Mouse (Mus musculus) stomach, embryonic 15.5 days (tissue): ENCODE measurements around the gene Smarcc1. TPM values are rescaled to one million over a fixed set of nuclear protein-coding genes. Genes with fewer than 3 reads are reported as not detected.
"Not testable (repeated sequence)": the region's sequence is repeated elsewhere in the genome, so short reads cannot be mapped to it uniquely, and the experiment has no call there.

Source experiments
- ATAC-seq: fragments of 200-750 bp; cut with Nextera tagmentation; 2 replicates; pipeline ENCODE4 v1.8.0; 2017; ENCODE audit warnings: low read depth, moderate number of reproducible peaks, moderate TSS enrichment; ENCODE audit not compliant: insufficient read depth, low FRiP score
- H3K27ac ChIP-seq: fragments of 300-500 bp; sonication (generic); 2 replicates; pipeline ENCODE4 v1.5.1; 2015; ENCODE audit warnings: mild to moderate bottlenecking, inconsistent platforms
- H3K27me3 ChIP-seq: fragments of 300-500 bp; sonication (generic); replicated peaks from 2 replicates; pipeline ENCODE4 v1.6.1; 2015; ENCODE audit warnings: inconsistent platforms
- H3K36me3 ChIP-seq: fragments of 300-500 bp; sonication (generic); 2 replicates; pipeline ENCODE4 v1.6.1; 2015; ENCODE audit warnings: inconsistent platforms
- H3K4me1 ChIP-seq: fragments of 300-500 bp; sonication (generic); 2 replicates; pipeline ENCODE4 v1.6.1; 2015; ENCODE audit warnings: inconsistent platforms
- H3K4me2 ChIP-seq: fragments of 300-500 bp; sonication (generic); 2 replicates; pipeline ENCODE4 v1.6.1; 2015; ENCODE audit warnings: mild to moderate bottlenecking, inconsistent platforms
- H3K4me3 ChIP-seq: fragments of 300-500 bp; sonication (generic); replicated peaks from 2 replicates; pipeline ENCODE4 v1.5.1; 2015; ENCODE audit warnings: inconsistent platforms
- H3K9ac ChIP-seq: fragments of 300-500 bp; sonication (generic); 2 replicates; pipeline ENCODE4 v1.6.1; 2015; ENCODE audit warnings: inconsistent platforms
- H3K9me3 ChIP-seq: fragments of 300-500 bp; sonication (generic); 2 replicates; pipeline ENCODE4 v1.6.1; 2016; ENCODE audit warnings: inconsistent platforms
- WGBS: fragments of 180-500 bp; shearing (Covaris S2); methylation state at CpG from one replicate; pipeline ENCODE4 v1.1.7; 2015; 5-methylcytosine and 5-hydroxymethylcytosine counted together
- polyA plus RNA-seq: library from polyadenylated mRNA; unstranded; fragments of >200 nt; fragmentation: Nextera tagmentation; extraction: Ambion mirVana; gene quantifications from 2 replicates; pipeline ENCODE4 v1.2.1, GENCODE M21; 2015

Smarcc1 gene
- polyA plus RNA-seq, 1 experiment from 2014 or later: 94.3 TPM

GRCm38 (mm10) chr9:110100627-110101600 lies 16.6 kb upstream of the Smarcc1 start:
- peak; percentile 93 for ATAC-seq
- Histone ChIP-seq H3K4me2 (peak overlapping the region; percentile 77), H3K27me3 (no peaks in the 10 kb centered on the region), H3K9me3 (no peaks in the 10 kb centered on the region), H3K4me3 (peak overlapping the region; percentile 97), H3K4me1 (peaks cover 6% of the 10 kb centered on the region; the same call in 1 of the 2 replicates), H3K36me3 (peaks cover 27% of the 10 kb centered on the region), H3K27ac (peak overlapping the region; percentile 61), H3K9ac (peak overlapping the region; percentile 92)
- 2% methylated on average over 41 of the region's 41 CpGs for WGBS

GRCm38 (mm10) chr9:110116353-110116976 lies 1.0 kb upstream of the Smarcc1 start:
- no peak for ATAC-seq
- peak overlapping the region; percentile 68 for H3K4me2 ChIP-seq
- peak overlapping the region; percentile 87 for H3K4me3 ChIP-seq
- H3K9me3 ChIP-seq: no peaks in the 10 kb centered on the region
- peaks cover 14% of the 10 kb centered on the region for H3K36me3 ChIP-seq
- peaks cover 9% of the 10 kb centered on the region; the same call in 1 of the 2 replicates for H3K4me1 ChIP-seq
- H3K9ac ChIP-seq: peak overlapping the region; percentile 78
- 6% methylated on average over 10 of the region's 10 CpGs for WGBS
- peak overlapping the region; percentile 99 for H3K27ac ChIP-seq
- no peaks in the 10 kb centered on the region for H3K27me3 ChIP-seq

GRCm38 (mm10) chr9:110117779-110118139 lies 251 bp downstream of the Smarcc1 start, which contains the start of gene Dhx30:
Gene Dhx30 (minus strand): TSS chr9:110117830.
- ATAC-seq: no peak
- H3K4me2 ChIP-seq: peak within 1 kb of the TSS; percentile 68
- no peaks in the 10 kb centered on the region for H3K9me3 ChIP-seq
- no peaks in the 10 kb centered on the region for H3K27me3 ChIP-seq
- H3K4me1 ChIP-seq: peaks cover 9% of the 10 kb centered on the region; the same call in 1 of the 2 replicates
- H3K36me3 ChIP-seq: peaks cover 7% of the 10 kb centered on the region
- H3K4me3 ChIP-seq: peak within 1 kb of the TSS; percentile 87
- H3K9ac ChIP-seq: peak within 1 kb of the TSS; percentile 78
- H3K27ac ChIP-seq: peak within 1 kb of the TSS; percentile 99
- under 1% methylated on average over 17 of the region's 17 CpGs for WGBS

GRCm38 (mm10) chr9:110118249-110118648 lies 741 bp downstream of the Smarcc1 start:
- peaks cover 9% of the 10 kb centered on the region; the same call in 1 of the 2 replicates for H3K4me1 ChIP-seq
- H3K4me2 ChIP-seq: peak overlapping the region; percentile 55
- peak overlapping the region; percentile 78; the same call in 1 of the 2 replicates for H3K9ac ChIP-seq
- H3K4me3 ChIP-seq: peak overlapping the region; percentile 87
- H3K9me3 ChIP-seq: no peaks in the 10 kb centered on the region
- peaks cover 2% of the 10 kb centered on the region for H3K36me3 ChIP-seq
- H3K27ac ChIP-seq: peak overlapping the region; percentile 99; the same call in 1 of the 2 replicates
- WGBS: 62% methylated on average over 1 of the region's 1 CpGs
- no peak for ATAC-seq
- H3K27me3 ChIP-seq: no peaks in the 10 kb centered on the region

- H3K9me3 ChIP-seq: no peaks in the 10 kb centered on the region
- no peak overlapping the region for H3K27ac ChIP-seq
- no peak for ATAC-seq
- 71% methylated on average over 4 of the region's 4 CpGs for WGBS
- H3K27me3 ChIP-seq: no peaks in the 10 kb centered on the region
- no peak overlapping the region for H3K4me3 ChIP-seq
- no peaks in the 10 kb centered on the region for H3K36me3 ChIP-seq
- no peak overlapping the region for H3K9ac ChIP-seq
- H3K4me1 ChIP-seq: peaks cover 9% of the 10 kb centered on the region; the same call in 1 of the 2 replicates
- H3K4me2 ChIP-seq: no peak overlapping the region
Observed at GRCm38 (mm10) chr9:110121424-110121823, 3.9 kb downstream of the Smarcc1 start.

GRCm38 (mm10) chr9:110123322-110123721 lies 5.8 kb downstream of the Smarcc1 start:
- Histone ChIP-seq H3K4me2 (no peak overlapping the region), H3K9ac (no peak overlapping the region), H3K4me1 (peaks cover 5% of the 10 kb centered on the region; the same call in 1 of the 2 replicates), H3K4me3 (no peak overlapping the region), H3K27ac (no peak overlapping the region), H3K9me3 (no peaks in the 10 kb centered on the region), H3K36me3 (no peaks in the 10 kb centered on the region), H3K27me3 (no peaks in the 10 kb centered on the region)
- ATAC-seq: no peak
- 77% methylated on average over 2 of the region's 2 CpGs for WGBS

GRCm38 (mm10) chr9:110124008-110124540 lies 6.6 kb downstream of the Smarcc1 start:
- H3K27me3 ChIP-seq, ATAC-seq, H3K4me1 ChIP-seq, H3K4me3 ChIP-seq, H3K36me3 ChIP-seq, H3K4me2 ChIP-seq, H3K9ac ChIP-seq, H3K9me3 ChIP-seq, H3K27ac ChIP-seq: not testable (repeated sequence)
- WGBS: 50% methylated on average over 2 of the region's 2 CpGs

GRCm38 (mm10) chr9:110130896-110131524 lies 13.5 kb downstream of the Smarcc1 start:
- 0 out of 2 replicates have a peak, but pooled peaks cover 5% of the 10 kb centered on the region for H3K4me1 ChIP-seq
- H3K4me3 ChIP-seq: peak overlapping the region; percentile 58
- peak overlapping the region; percentile 60 for H3K4me2 ChIP-seq
- 15% methylated on average over 10 of the region's 10 CpGs for WGBS
- H3K27me3 ChIP-seq: no peaks in the 10 kb centered on the region
- H3K36me3 ChIP-seq: no peaks in the 10 kb centered on the region
- H3K9ac ChIP-seq: peak overlapping the region; percentile 39; the same call in 1 of the 2 replicates
- ATAC-seq: no peak
- peak overlapping the region; percentile 92 for H3K27ac ChIP-seq
- H3K9me3 ChIP-seq: no peaks in the 10 kb centered on the region

GRCm38 (mm10) chr9:110131525-110132197 lies 14.2 kb downstream of the Smarcc1 start:
- H3K4me2 ChIP-seq: peak overlapping the region; percentile 62
- peak overlapping the region; percentile 58 for H3K4me3 ChIP-seq
- peak; percentile 97 for ATAC-seq
- no peaks in the 10 kb centered on the region for H3K9me3 ChIP-seq
- under 1% methylated on average over 64 of the region's 64 CpGs for WGBS
- peak overlapping the region; percentile 92 for H3K27ac ChIP-seq
- H3K4me1 ChIP-seq: 0 out of 2 replicates have a peak, but pooled peaks cover 5% of the 10 kb centered on the region
- H3K9ac ChIP-seq: peak overlapping the region; percentile 53
- H3K36me3 ChIP-seq: 0 out of 2 replicates have a peak, but pooled peaks cover 6% of the 10 kb centered on the region
- no peaks in the 10 kb centered on the region for H3K27me3 ChIP-seq

GRCm38 (mm10) chr9:110132201-110132605 lies 14.7 kb downstream of the Smarcc1 start:
- H3K27me3 ChIP-seq: no peaks in the 10 kb centered on the region

More at GRCm38 (mm10) chr9:110132201-110132605, 14.7 kb downstream of the Smarcc1 start:
- Histone ChIP-seq H3K27ac (peak overlapping the region; percentile 92), H3K9me3 (no peaks in the 10 kb centered on the region), H3K4me2 (peak overlapping the region; percentile 62), H3K4me3 (peak overlapping the region; percentile 58), H3K4me1 (0 out of 2 replicates have a peak, but pooled peaks cover 5% of the 10 kb centered on the region), H3K9ac (peak overlapping the region; percentile 53), H3K36me3 (0 out of 2 replicates have a peak, but pooled peaks cover 10% of the 10 kb centered on the region)
- WGBS: 1% methylated on average over 18 of the region's 38 CpGs
- peak; percentile 30 for ATAC-seq
